Mouse (Mus musculus): Measurements from ENCODE around the gene Hcn3.

DNA sequence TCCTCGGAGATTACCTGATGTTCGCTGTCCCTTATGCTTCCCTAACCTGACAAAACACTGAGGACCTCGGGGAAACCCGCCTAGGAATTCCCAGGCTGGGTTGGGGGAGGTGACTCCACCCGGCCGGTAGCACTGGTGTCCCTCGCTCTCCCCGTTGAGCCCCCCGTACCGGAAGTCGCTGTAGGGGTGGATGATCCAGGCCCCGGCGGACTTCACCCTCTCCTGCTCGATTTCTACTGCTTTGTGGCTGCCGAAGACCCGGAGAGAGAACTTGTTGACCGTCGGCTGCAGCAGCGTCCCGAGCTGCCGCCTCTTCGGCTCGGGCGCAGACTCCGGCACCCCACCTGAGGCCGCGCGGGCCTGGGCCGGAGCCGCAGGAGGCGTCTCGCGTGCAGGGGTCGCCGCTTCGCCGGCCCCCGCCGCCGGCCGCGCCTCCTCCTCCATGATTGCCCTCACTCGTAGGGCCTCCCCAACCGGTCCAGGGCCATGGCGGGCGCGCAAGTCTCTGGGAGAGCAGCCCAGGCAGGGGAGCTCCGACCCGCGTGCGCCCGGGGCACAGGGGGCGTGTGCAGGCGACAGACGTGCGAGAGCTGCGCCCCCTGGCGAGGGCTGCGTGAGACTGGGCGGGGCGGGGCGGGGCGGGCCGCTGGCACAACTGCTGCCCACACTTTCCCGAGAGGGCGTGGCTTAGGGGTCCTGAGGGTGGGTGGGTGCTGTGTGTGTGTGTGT lies at the start of gene Hcn3:
- TF ChIP-seq MYOD1 (IDR thresholded peaks at IDR 0.05; ENCODE audit: control insufficient read depth in 1 of 3, insufficient read length in 2 of 3, low read depth in 2 of 3) (peak in 1 of 3 experiments; percentile 2), TCF12 (IDR thresholded peaks at IDR 0.05; ENCODE audit: insufficient read depth, poor library complexity, severe bottlenecking) (no peak), POLR2A (IDR thresholded peaks at IDR 0.05; ENCODE audit: insufficient read length, low read depth) (no peak), POLR2AphosphoS2 (IDR thresholded peaks at IDR 0.05; ENCODE audit: insufficient read length, low read depth) (no peak), USF1 (IDR thresholded peaks at IDR 0.05; ENCODE audit: low read depth) (no peak), MAX (IDR thresholded peaks at IDR 0.05; ENCODE audit: low read depth) (no peak), E2F4 (IDR thresholded peaks at IDR 0.05; ENCODE audit: insufficient read depth) (no peak), CEBPB (IDR thresholded peaks at IDR 0.05; ENCODE audit: insufficient read depth, poor library complexity, severe bottlenecking) (no peak), REST (IDR thresholded peaks at IDR 0.05; ENCODE audit: insufficient read depth, insufficient read length) (no peak), MYOG (IDR thresholded peaks at IDR 0.05; ENCODE audit: control insufficient read depth in 1 of 3, insufficient read depth in 1 of 3, insufficient read length in 2 of 3, low read depth in 2 of 3) (peak in 1 of 3 experiments; percentile 41)
